Mouse (Mus musculus) lung, adult 2 months (tissue): Measurements from ENCODE around the gene Hormad1. TPM values are rescaled to one million over a fixed set of nuclear protein-coding genes. Genes with fewer than 3 reads are reported as not detected.

ENCODE experiments used
- DNase-seq: peaks from one replicate; pipeline ENCODE4 v3.0.0; 2022
- H3K4me1 ChIP-seq: fragments of 200-500 bp; 2 replicates; pipeline ENCODE4 v1.6.1; 2011; ENCODE audit warnings: low read length; ENCODE audit not compliant: control insufficient read depth, insufficient read depth
- H3K4me3 ChIP-seq: fragments of 200-500 bp; replicated peaks from 2 replicates; pipeline ENCODE3; 2011; ENCODE audit warnings: low read depth, mild to moderate bottlenecking, control low read depth, low read length; ENCODE audit errors: extremely low read depth
- CTCF ChIP-seq: fragments of 200-500 bp; IDR thresholded peaks from 2 replicates; pipeline ENCODE4 v1.5.1; 2011; ENCODE audit warnings: mild to moderate bottlenecking, low read length, control low read depth; ENCODE audit not compliant: insufficient read depth
- POLR2A ChIP-seq: fragments of 200-500 bp; IDR thresholded peaks from 2 replicates; pipeline ENCODE4 v1.6.1; 2011; ENCODE audit warnings: low read depth, mild to moderate bottlenecking, control low read depth, low read length, borderline replicate concordance; ENCODE audit errors: extremely low read depth
- WGBS: fragments of 180-500 bp; shearing (Covaris S2); methylation state at CpG from one replicate; pipeline ENCODE4 v1.1.7; 2018; 5-methylcytosine and 5-hydroxymethylcytosine counted together
- polyA plus RNA-seq: library from polyadenylated mRNA; depleted of rRNA; stranded (reverse); fragments of >200 nt; gene quantifications from 2 replicates; pipeline ENCODE4 v1.2.3, GENCODE M21; 2012; rRNA removed

Gene Hormad1
- not detected in 2 replicates for polyA plus RNA-seq

GRCm38 (mm10) chr3:95559437-95559836, at the start of gene Hormad1:
Gene Hormad1, plus strand, starts transcription at chr3:95559677.
- H3K4me1 ChIP-seq: no peaks in the 10 kb centered on the region
- TF ChIP-seq POLR2A: no peak
- no peak for TF ChIP-seq CTCF
- whole genome bisulfite sequencing: 87% methylated on average over 27 of the region's 27 CpGs
- no peak for DNase-seq
- H3K4me3 ChIP-seq: no peak within 1 kb of the TSS

GRCm38 (mm10) chr3:95511611-95512180, 47.8 kb upstream of the Hormad1 start:
- Histone ChIP-seq H3K4me1 (no peaks in the 10 kb centered on the region), H3K4me3 (no peak overlapping the region)
- WGBS: 67% methylated on average over 9 of the region's 9 CpGs
- TF ChIP-seq CTCF: no peak
- TF ChIP-seq POLR2A: no peak
- no peak for DNase-seq

- DNase-seq: no peak
- Histone ChIP-seq H3K4me1 (0 out of 2 replicates have a peak, but pooled peaks cover 2% of the 10 kb centered on the region), H3K4me3 (no peak overlapping the region)
- TF ChIP-seq POLR2A: no peak
- TF ChIP-seq CTCF: no peak
- 92% methylated on average over 3 of the region's 3 CpGs for WGBS
These were observed 42.8 kb upstream of the Hormad1 start for GRCm38 (mm10) chr3:95516614-95517041.

DNA sequence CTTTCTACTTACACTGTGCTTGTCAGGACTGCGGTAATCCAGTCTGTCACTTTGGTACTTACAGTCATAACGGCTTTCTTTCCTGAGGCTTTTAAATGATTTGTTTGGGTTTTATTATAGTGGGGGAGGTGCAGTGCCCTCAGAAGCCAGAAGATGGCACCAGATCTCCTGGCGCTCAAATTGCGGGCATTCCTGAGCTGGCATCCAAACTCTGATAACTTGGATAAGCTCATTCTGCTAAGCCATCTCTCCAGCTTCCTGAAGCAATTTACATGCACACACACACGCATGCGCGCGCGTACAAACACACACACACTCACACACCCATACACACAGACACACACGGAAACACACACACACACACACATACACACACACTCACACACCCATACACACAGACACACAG, 42.0 kb upstream of the Hormad1 start:
- no peak for TF ChIP-seq POLR2A
- TF ChIP-seq CTCF: peak; percentile 91
- H3K4me3 ChIP-seq: no peak overlapping the region
- DNase-seq: peak; percentile 57
- WGBS: 9% methylated on average over 10 of the region's 10 CpGs
- H3K4me1 ChIP-seq: 0 out of 2 replicates have a peak, but pooled peaks cover 2% of the 10 kb centered on the region

- H3K4me3 ChIP-seq: no peak overlapping the region
- TF ChIP-seq CTCF (no peak), POLR2A (no peak)
- WGBS: 64% methylated on average over 7 of the region's 7 CpGs
- H3K4me1 ChIP-seq: peaks cover 4% of the 10 kb centered on the region; the same call in 1 of the 2 replicates
- no peak for DNase-seq
These were observed 40.6 kb upstream of the Hormad1 start for GRCm38 (mm10) chr3:95518891-95519290.

- no peak overlapping the region for H3K4me3 ChIP-seq
- WGBS: 72% methylated on average over 2 of the region's 2 CpGs
- DNase-seq: no peak
- peaks cover 4% of the 10 kb centered on the region; the same call in 1 of the 2 replicates for H3K4me1 ChIP-seq
- TF ChIP-seq POLR2A (no peak), CTCF (no peak)
These were observed 40.2 kb upstream of the Hormad1 start for GRCm38 (mm10) chr3:95519315-95519714.

DNA sequence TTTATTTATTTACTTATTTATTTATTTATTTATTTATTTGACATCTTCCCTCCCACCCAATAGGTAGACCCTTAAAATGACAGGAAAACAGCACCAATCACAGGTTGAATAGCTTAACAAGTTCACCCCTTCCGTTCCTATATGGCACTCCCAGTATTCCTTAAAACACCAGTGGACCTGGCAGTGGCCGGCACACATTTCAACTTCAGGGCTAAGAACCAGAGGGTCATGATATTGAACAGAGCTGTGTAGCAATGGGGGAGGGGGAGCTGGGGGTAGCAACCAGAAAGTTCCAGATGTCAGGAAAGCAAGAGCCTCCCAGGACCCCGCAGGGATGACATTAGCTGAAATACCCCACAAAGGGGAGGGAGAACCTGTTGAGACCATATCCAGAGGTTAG, 39.4 kb upstream of the Hormad1 start:
- DNase-seq: no peak
- TF ChIP-seq CTCF: no peak
- no peak for TF ChIP-seq POLR2A
- Histone ChIP-seq H3K4me3 (no peak overlapping the region), H3K4me1 (peaks cover 4% of the 10 kb centered on the region; the same call in 1 of the 2 replicates)
- WGBS: 93% methylated on average over 3 of the region's 3 CpGs

DNA sequence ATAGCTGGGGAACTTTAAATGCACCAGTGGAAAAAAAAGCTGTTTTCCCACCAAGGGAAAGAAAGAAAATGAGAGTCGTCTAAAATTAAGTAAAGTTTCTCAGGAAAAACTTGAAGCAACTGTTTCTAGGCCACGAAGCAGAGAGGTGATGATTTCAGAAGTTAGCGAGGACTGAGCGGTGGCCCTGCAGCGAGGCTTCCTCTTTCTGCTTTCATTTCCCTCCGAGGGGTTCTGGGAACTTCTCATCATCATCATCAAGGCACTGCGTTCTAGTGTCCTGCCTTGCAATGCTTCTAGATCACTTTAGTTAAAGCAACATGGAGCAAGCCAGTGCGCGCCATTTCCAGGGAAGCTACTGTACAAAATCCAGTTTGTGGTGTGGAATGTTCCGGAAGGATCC, 38.3 kb upstream of the Hormad1 start:
- 70% methylated on average over 10 of the region's 10 CpGs for WGBS
- DNase-seq: no peak
- TF ChIP-seq POLR2A: no peak
- TF ChIP-seq CTCF: no peak
- Histone ChIP-seq H3K4me1 (peaks cover 4% of the 10 kb centered on the region; the same call in 1 of the 2 replicates), H3K4me3 (no peak overlapping the region)

GRCm38 (mm10) chr3:95523662-95524061, 35.8 kb upstream of the Hormad1 start:
- no peak for DNase-seq
- no peak for TF ChIP-seq CTCF
- TF ChIP-seq POLR2A: no peak
- WGBS: 21% methylated on average over 3 of the region's 3 CpGs
- peaks cover 2% of the 10 kb centered on the region; the same call in 1 of the 2 replicates for H3K4me1 ChIP-seq
- no peak overlapping the region for H3K4me3 ChIP-seq

DNA sequence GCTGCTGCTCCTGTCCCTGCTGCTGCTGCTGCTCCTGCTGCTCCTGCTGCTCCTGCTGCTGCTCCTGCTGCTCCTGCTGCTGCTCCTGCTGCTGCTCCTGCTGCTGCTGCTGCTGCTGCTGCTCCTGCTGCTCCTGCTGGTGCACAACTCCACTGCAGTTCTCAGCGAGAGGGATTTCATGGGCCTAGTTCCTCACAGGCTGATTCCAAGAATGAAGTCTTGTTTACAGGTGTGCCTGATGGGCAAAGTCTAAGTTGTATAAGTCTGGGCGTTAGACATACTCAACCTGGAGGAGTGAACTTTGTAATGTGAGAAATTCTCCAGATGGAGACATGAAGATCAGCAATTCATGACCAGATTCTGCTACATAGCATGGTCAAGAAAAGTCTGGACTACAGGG, 34.8 kb upstream of the Hormad1 start:
- 68% methylated on average over 2 of the region's 2 CpGs for WGBS
- H3K4me3 ChIP-seq: no peak overlapping the region
- no peak for DNase-seq
- H3K4me1 ChIP-seq: peaks cover 2% of the 10 kb centered on the region; the same call in 1 of the 2 replicates
- TF ChIP-seq CTCF (no peak), POLR2A (no peak)
